Mouse (Mus musculus): ENCODE data around the gene Gm20661. TPM values are rescaled to one million over a fixed set of nuclear protein-coding genes. Genes with fewer than 3 reads are reported as not detected.
"Not testable (repeated sequence)": the region's sequence is repeated elsewhere in the genome, so short reads cannot be mapped to it uniquely, and the experiment has no call there.

Gene Gm20661
- total RNA-seq, 4 experiments from 2014 or later: 0.32 to 0.43 (median 0.37) TPM; not detected in 1

DNA sequence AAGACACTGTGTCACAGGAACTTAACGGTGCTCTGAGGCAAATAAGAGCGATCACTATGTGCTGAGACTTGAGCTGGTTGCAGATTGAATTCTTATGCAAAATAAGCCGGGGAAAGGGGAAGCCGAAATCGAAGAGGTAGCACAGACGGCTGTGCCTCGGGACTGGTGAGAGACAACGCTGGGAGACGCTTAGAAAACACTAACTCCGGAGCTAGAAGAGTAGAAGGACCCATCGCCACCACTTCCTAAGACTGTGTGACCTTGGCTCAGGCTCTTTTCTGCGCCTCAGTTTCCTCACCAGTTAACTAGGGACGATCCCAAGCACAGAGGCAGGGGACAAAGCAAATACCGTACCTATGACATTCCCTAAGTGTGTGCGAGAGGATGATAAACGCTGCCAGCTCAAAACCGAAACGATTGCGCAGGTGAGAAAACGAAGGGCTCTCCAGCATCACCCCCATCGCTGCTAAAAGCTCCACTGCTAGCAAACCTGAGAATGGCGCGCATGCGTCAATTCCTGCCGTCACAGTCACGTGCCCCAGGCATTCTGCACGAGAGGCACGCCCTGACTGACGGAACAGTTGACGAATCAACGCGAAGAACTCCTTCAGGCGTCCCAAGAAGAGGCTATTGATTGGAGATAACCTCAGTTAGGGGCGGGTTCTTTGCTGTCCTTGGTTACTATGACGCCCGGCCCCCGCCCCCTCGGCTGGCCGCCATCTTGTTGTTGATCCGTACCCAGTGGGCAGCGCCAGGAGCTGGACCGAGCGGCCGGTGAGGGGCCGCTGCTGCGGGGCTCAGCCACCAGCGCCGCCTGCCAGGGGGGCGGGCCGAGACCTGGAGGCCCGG is 19.3 kb downstream of the Gm20661 start, which contains the start of gene Ip6k1:
Ip6k1 (plus strand) TSS at position 580 of the 849 bp plus-strand sequence.
- DNase-seq: peak; percentile 100

DNA sequence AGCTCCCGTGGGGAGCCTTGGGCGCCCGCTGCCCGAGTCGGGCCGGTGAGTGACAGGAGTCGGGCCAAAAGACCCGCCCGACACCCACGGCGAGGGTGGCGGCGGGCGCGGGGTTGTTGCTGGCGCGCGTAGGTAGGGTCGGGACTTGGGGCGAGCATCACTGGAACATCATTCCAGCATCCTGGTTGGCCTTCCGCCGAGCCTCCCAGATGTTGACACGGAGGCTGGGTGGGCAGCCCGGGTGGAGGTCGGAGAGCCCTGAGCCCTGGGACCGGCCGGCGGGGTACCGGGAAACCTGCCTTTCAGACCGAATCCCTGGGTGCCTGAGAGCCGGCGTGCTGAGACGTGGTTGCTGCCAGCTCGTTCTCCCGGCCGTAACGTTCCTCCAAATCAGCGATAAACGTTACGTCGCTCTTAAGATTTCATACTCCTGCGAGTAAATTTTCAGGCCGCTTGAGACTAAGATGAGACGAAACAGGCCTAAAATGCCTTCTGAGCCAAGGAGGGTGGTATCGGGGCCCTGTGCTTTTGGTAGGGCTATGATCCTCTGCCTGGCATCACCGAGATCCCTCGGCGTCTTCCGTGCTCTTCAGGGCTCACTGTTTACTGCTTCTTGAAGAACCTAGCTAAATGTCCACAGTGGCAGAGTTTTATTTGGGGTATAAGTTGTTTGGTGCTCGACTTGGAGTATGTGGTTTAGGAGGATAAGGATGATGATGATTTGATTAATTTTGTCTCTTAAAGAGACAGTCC is 20.1 kb downstream of the Gm20661 start:
- no peak for DNase-seq

DNA sequence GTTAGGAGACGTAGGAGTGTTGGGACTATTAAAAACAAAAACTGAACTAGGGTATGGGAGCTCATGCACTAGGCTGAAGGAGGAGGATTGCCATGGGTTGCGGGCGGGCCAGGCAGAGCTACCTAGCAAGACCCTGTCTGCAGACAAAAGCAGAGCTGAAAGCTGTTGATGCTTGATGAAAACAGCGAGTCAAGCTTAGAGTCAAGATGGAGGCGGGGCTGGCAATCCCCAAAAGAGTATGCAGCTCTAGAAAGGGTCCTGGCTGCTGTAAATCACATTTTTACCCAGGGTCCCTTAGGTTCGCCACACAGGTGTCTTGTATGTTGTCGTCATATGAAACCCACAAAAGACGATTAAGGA is 20.7 kb downstream of the Gm20661 start:
- DNase-seq: no peak

GRCm38 (mm10) chr9:108008041-108008440 is 25.2 kb downstream of the Gm20661 start:
- DNase-seq: no peak

DNA sequence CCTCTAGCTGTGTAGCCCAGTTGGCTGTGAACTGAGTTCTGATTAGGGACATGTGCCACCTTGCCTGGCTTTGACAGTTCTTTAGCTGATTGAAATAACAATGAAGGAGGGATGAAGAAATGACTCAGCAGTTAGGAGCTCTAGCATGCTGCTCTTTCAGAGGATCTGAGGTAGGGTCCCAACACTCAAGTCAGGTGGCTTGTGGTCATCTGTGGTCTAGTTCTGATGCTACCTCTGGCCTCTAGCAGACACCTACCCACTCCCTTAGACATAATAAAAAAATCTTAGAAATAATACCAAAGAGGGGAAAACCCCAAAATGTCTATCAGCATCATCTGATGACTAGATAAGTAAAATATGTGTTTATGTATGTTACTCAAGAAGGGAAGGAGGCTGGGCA is 27.5 kb downstream of the Gm20661 start:
- DNase-seq: no peak

DNA sequence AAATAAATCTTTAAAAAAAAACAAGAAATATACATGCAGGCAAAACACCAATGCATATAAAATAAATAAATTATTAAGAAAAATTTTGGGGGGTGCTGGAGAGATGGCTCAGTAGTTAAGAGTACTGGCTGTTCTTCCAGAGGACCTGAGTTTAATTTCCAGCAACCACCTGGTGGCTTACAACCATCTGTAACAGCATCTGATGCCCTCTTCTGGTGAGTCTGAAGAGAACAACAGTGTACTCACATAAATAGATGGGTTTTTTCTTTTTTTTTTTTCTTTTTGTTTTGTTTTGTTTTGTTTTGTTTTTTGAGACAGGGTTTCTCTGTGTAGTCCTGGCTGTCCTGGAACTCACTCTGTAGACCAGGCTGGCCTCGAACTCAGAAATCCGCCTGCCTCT is 30.7 kb downstream of the Gm20661 start:
- not testable (repeated sequence) for DNase-seq

DNA sequence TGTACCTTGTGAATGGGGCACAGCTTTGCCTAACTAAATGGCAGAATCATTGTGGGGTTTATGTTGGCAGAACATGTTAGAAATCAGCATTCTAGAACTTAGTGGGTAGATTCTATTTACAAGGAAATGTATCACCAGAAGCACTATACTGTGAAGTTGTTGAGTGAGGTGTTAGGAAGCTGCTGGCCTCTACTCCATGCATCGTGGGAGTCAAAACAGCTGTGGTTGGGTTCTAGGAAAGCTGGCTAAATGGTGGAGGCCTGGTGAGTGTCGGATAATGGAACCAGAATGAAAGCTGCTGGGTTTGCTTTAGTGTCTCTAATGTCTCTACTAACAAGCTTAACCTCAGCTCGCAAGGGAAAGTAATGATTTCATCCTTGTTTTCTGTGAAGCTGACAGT is 34.3 kb downstream of the Gm20661 start:
- no peak for DNase-seq

GRCm38 (mm10) chr9:108020741-108021140 is 37.9 kb downstream of the Gm20661 start:
- DNase-seq: no peak

DNA sequence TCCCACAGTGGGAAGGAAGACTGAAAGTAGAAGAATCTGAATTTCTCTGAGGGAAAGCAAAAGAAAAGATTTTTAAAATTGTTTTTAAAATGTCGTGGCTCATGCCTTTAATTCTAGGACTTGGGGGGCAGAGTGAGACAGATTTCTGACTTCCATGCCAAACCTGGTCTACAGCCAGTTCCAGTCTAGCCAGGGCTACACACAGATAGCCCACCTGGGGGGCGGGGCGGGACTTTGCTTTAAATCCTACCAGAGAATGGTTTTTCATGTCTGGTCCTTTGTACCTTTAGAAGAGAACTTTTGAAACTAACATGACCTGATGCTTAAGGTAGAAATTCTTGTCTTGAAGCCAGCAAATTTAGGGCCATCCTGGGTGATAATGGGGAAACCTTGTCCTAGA is 40.4 kb downstream of the Gm20661 start:
- no peak for DNase-seq

DNA sequence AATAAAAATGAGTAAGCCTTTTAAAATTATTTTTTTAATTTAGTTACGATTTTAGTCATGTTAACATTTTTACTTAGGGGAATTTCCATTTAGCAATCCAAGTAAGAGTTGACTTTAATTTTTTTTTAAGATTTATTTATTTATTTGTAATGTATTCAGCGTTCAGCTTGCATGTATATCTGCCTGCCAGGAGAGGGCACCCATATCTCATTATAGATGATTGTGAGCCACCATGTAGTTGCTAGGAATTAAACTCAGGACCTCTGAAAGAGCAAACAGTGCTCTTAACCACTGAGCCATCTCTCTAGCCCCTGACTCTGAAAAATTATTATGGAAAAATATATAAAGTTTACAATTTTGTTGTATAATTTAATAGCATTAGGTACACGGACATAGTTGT is 43.7 kb downstream of the Gm20661 start:
- DNase-seq: no peak

DNA sequence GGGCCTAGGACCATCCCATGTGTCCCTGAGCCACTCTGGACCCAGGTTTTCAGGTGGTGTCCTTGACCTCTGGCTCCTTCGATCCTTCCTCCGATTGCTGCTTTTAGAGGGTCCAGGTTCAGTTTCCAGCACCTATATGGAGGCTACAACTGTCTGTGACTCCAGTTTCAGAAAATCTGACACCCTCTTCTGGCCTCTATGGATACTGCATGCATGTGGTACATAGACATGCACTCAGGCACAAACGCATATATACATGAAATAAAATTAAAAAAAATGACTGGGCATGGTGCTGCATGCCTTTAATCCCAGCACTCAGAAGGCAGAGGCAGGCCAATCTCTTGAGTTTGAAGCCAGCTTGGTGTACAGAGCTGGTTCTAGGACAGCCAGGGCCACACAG is 45.0 kb downstream of the Gm20661 start:
- DNase-seq: no peak

DNA sequence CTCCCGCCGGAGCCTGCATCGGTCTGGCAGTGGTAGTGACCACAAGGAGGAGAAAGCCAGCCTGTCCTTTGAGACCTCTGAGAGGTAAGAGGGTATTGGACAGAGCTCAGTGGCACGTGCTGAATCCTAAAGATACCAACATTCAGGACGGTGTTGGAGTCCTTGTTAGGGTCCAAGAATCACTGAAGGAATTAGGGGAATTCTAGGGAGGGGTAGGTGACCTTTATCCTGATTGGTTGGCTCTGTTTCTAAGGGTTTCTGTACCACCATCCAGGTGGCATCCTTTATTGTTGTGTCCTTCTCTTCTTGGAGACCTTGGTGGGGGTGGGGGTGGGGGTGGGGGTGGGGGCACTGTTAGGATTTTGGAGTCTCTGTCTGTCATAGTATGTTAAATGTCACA is 49.3 kb downstream of the Gm20661 start:
- DNase-seq: no peak

DNA sequence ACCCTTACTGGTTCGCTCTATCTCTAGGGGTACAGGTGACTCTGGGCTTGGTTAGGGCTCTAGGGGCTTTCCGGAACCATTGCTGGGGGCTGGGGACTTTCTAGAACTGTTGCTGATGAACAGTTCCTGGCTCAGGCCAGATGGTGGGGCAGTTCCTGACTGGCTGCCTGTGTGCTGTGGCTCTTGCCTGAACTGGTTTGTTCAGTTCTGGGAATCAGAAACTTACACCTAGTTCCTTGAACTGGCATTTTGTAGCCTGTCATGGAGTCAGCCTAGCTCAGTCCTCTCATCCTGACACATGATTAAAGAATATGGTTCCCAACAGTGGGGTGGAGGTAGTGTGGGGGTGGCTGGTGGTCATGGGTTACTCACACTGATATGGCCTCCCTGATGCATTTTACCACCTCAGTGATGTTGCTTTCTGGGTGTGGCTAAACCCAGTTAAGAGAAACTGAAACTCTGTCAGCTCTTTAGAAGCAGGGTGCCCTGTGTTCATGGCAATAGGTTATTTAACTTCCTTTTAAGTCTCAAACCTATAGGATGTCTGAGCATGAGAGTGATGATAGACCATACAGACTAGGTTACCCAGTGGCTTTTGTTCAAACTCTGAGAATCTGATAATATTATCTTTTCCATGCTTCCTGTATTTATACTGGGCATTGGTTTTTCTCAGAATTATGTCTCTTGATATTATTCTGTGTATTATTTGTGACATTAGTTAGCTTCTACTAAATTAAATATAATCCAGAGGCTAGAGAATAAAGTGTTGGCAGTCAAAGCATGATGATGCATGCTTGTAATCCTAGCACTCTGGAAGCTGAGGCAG is 52.7 kb downstream of the Gm20661 start:
- no peak for DNase-seq

Other genes starting within 250 kb of the Gm20661 start
- 100 to 1,000 TPM in 2 of 4 experiments, 10 to 100 TPM in 2; 91.2 to 204 (median 127) TPM for gene Rbm5, start 212.1 kb upstream of the Gm20661 start, total RNA-seq (2022)
- 10 to 100 TPM; 51.7 to 91.6 (median 58.9) TPM for gene Rbm6, start 109.8 kb upstream of the Gm20661 start, total RNA-seq (2022)
- gene Mon1a, start 94.9 kb upstream of the Gm20661 start, total RNA-seq (2022): 10 to 100 TPM; 19.5 to 22.1 (median 20.1) TPM
- gene Mst1r, start 76.2 kb upstream of the Gm20661 start, total RNA-seq (2022): 10 to 100 TPM; 10.3 to 28.6 (median 17.9) TPM
- not detected for gene Actl11, start 54.6 kb upstream of the Gm20661 start, total RNA-seq (2022)
- 10 to 100 TPM in 2 of 4 experiments, 1 to 10 TPM in 2; 6.4 to 11.1 (median 9.7) TPM for gene Camkv, start 47.4 kb upstream of the Gm20661 start, total RNA-seq (2022)
- 1 to 10 TPM; 2.2 to 7.0 (median 4.2) TPM for gene Traip, start 32.9 kb upstream of the Gm20661 start, total RNA-seq (2022)
- 10 to 100 TPM; 17.4 to 48.9 (median 25.9) TPM for gene Uba7, start 7.6 kb upstream of the Gm20661 start, total RNA-seq (2022)
- gene Inka1, start 2.8 kb downstream of the Gm20661 start, total RNA-seq (2022): 1 to 10 TPM; 4.7 to 6.0 (median 5.0) TPM
- gene Cdhr4, start 9.4 kb downstream of the Gm20661 start, total RNA-seq (2022): 1 to 10 TPM in 2 of 4 experiments, under 1 TPM in 2; 0.66 to 1.3 (median 1.0) TPM
- 1 to 10 TPM in 3 of 4 experiments, not detected in 1; 3.8 to 7.4 (median 4.0) TPM for gene Gm20662, start 13.3 kb downstream of the Gm20661 start, total RNA-seq (2022)
- gene Ip6k1, start 19.4 kb downstream of the Gm20661 start, total RNA-seq (2022): 100 to 1,000 TPM; 138 to 184 (median 167) TPM
- gene Gmppb, start 66.2 kb downstream of the Gm20661 start, total RNA-seq (2022): 10 to 100 TPM; 23.5 to 31.6 (median 28.2) TPM
- gene Amigo3, start 70.1 kb downstream of the Gm20661 start, total RNA-seq (2022): 1 to 10 TPM; 2.4 to 6.6 (median 4.1) TPM
- gene Mst1, start 97.4 kb downstream of the Gm20661 start, total RNA-seq (2022): under 1 TPM in 1 of 4 experiments, not detected in 3; 0.10 TPM
- gene Rnf123, start 100.3 kb downstream of the Gm20661 start, total RNA-seq (2022): 100 to 1,000 TPM in 1 of 4 experiments, 10 to 100 TPM in 3; 68.2 to 108 (median 86.5) TPM
- 100 to 1,000 TPM; 104 to 125 (median 109) TPM for gene Apeh, start 111.5 kb downstream of the Gm20661 start, total RNA-seq (2022)
- 1 to 10 TPM; 3.7 to 6.8 (median 6.4) TPM for gene Bsn, start 207.3 kb downstream of the Gm20661 start, total RNA-seq (2022)

All from adrenal gland, adult 8-10 months (tissue).